Comparison of ENCODE assay signal across 12 mouse cellular contexts in the genomic region with DNA sequence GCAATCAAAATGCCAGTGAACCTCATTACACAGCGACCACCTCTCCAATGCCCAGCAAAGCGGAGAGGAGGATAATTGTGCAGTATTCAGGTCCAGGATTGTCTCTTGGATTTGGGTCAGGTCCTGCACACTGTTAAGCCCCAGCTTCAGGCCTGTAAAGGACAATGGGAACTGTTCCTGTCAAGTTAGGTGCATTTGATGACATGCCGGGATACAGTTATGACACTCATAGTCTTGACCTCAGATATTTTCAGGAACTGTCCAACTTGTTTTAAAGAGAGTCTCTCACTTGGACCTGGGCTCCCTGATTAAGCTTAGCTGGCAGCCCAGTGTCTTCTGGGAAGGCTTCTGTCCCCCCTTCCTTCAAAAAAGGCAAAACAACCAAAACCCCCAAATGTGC. TPM values are rescaled to one million over a fixed set of nuclear protein-coding genes. Genes with fewer than 3 reads are reported as not detected.
DNase-seq lines count a peak whose midpoint lies in the region; ATAC-seq lines count a peak whose summit lies in the region.
"Had no signal": no experiment of that assay in that cellular context is flagged by ENCODE, and none has a peak within 500 bp of the region (broad histone marks: within the 10 kb centered on the region; RNA-seq: fewer than 3 reads in every experiment).

No protein-coding gene starts in this region.

- peaks cover 17% of the 10 kb centered on the region for H3K4me1 ChIP-seq in lung, embryonic 15.5 days
- H3K4me1 ChIP-seq in forebrain, embryonic 16.5 days (replicated peaks; ENCODE audit: control insufficient read depth, insufficient read depth, low read length), result peaks cover 17% of the 10 kb centered on the region
- peaks cover 4% of the 10 kb centered on the region; the same call in 1 of the 2 replicates for H3K4me1 ChIP-seq in limb, embryonic 11.5 days (ENCODE audit: control insufficient read depth, insufficient read depth, low read length)
- H3K4me1 ChIP-seq in stomach, embryonic 15.5 days, result no peaks in the 10 kb centered on the region

- H3K4me2 ChIP-seq in lung, embryonic 15.5 days, result peak overlapping the region; percentile 72
- H3K4me2 ChIP-seq in forebrain, embryonic 16.5 days (ENCODE audit: low read length), result peak overlapping the region; percentile 83; the same call in 1 of the 2 replicates
- H3K4me2 ChIP-seq in limb, embryonic 11.5 days (ENCODE audit: low read depth, severe bottlenecking), result peak overlapping the region; percentile 66
- H3K4me2 ChIP-seq in stomach, embryonic 15.5 days, result peak overlapping the region; percentile 78

- H3K9me3 ChIP-seq in lung, embryonic 15.5 days, result no peaks in the 10 kb centered on the region
- no peaks in the 10 kb centered on the region for H3K9me3 ChIP-seq in forebrain, embryonic 16.5 days (ENCODE audit: control insufficient read depth, low read length)
- H3K9me3 ChIP-seq in limb, embryonic 11.5 days (ENCODE audit: control insufficient read depth, low read length), result no peaks in the 10 kb centered on the region
- H3K9me3 ChIP-seq in stomach, embryonic 15.5 days, result no peaks in the 10 kb centered on the region

- H3K27me3 ChIP-seq in lung, embryonic 15.5 days, result no peaks in the 10 kb centered on the region
- no peaks in the 10 kb centered on the region for H3K27me3 ChIP-seq in forebrain, embryonic 16.5 days (replicated peaks; ENCODE audit: control insufficient read depth, insufficient read depth, low read length)
- no peaks in the 10 kb centered on the region for H3K27me3 ChIP-seq in limb, embryonic 11.5 days (ENCODE audit: control insufficient read depth, insufficient read depth, low read length)
- H3K27me3 ChIP-seq in stomach, embryonic 15.5 days (replicated peaks), result no peaks in the 10 kb centered on the region
- H3K27me3 ChIP-seq: Patski had no signal

- H3K36me3 ChIP-seq in lung, embryonic 15.5 days, result no peaks in the 10 kb centered on the region
- no peaks in the 10 kb centered on the region for H3K36me3 ChIP-seq in forebrain, embryonic 16.5 days (ENCODE audit: control insufficient read depth, insufficient read depth)
- no peaks in the 10 kb centered on the region for H3K36me3 ChIP-seq in limb, embryonic 11.5 days (ENCODE audit: control insufficient read depth, insufficient read depth, low read length)
- H3K36me3 ChIP-seq in stomach, embryonic 15.5 days, result no peaks in the 10 kb centered on the region

- ATAC-seq in lung, embryonic 15.5 days (ENCODE audit: borderline replicate concordance, extremely low read depth, low FRiP score, low TSS enrichment), result no peak
- no peak for ATAC-seq in forebrain, embryonic 16.5 days
- ATAC-seq in limb, embryonic 11.5 days (ENCODE audit: insufficient number of reproducible peaks, low FRiP score, low TSS enrichment, low read depth), result no peak
- ATAC-seq in stomach, embryonic 15.5 days (ENCODE audit: insufficient read depth, low FRiP score, low read depth), result no peak

- H3K4me3 ChIP-seq in lung, embryonic 15.5 days, result peak overlapping the region; percentile 61
- H3K4me3 ChIP-seq in forebrain, embryonic 16.5 days (replicated peaks; ENCODE audit: low read length), result peak overlapping the region; percentile 67
- H3K4me3 ChIP-seq in limb, embryonic 11.5 days (ENCODE audit: low read depth, low read length), result peak overlapping the region; percentile 65
- H3K4me3 ChIP-seq in stomach, embryonic 15.5 days (replicated peaks), result peak overlapping the region; percentile 76; the same call in 1 of the 2 replicates

- 84% methylated on average over 3 of the region's 3 CpGs for WGBS in lung, embryonic 15.5 days
- 74% methylated on average over 3 of the region's 3 CpGs for WGBS in forebrain, embryonic 16.5 days
- WGBS in limb, embryonic 11.5 days, result 97% methylated on average over 3 of the region's 3 CpGs
- 84% methylated on average over 3 of the region's 3 CpGs for WGBS in stomach, embryonic 15.5 days

- H3K27ac ChIP-seq in lung, embryonic 15.5 days, result no peak overlapping the region
- H3K27ac ChIP-seq in forebrain, embryonic 16.5 days (ENCODE audit: low read length), result no peak overlapping the region
- H3K27ac ChIP-seq in limb, embryonic 11.5 days (replicated peaks; ENCODE audit: low read depth, low read length), result no peak overlapping the region
- H3K27ac ChIP-seq in stomach, embryonic 15.5 days, result no peak overlapping the region

- H3K9ac ChIP-seq in lung, embryonic 15.5 days, result no peak overlapping the region
- no peak overlapping the region for H3K9ac ChIP-seq in forebrain, embryonic 16.5 days (replicated peaks; ENCODE audit: low read depth, low read length)
- no peak overlapping the region for H3K9ac ChIP-seq in limb, embryonic 11.5 days (ENCODE audit: low read length)
- H3K9ac ChIP-seq in stomach, embryonic 15.5 days, result no peak overlapping the region

- DNase-seq in lung, postnatal 4 days, result no peak
- no peak for DNase-seq in limb, embryonic 11.5 days (ENCODE audit: low spot score)
- no peak for DNase-seq in spleen, adult 12 weeks (ENCODE audit: low spot score)
- DNase-seq in gastrocnemius, postnatal 10 days, result no peak
- DNase-seq: embryo, embryonic 11 days; kidney, adult 18-20 months; lung, adult 18-20 months; thymus, postnatal 14 days had no signal

RNA-seq across cellular contexts. Expression of a gene that starts 1.1 kb away (rescaled TPM):
- polyA plus RNA-seq in lung, embryonic 15.5 days (2015; fragmentation: Nextera tagmentation; extraction: Ambion mirVana), result 15.8 and 19.4 TPM in 2 replicates
- 11.0 and 14.2 TPM in 2 replicates for polyA plus RNA-seq in forebrain, embryonic 16.5 days (2015; fragmentation: Nextera tagmentation; extraction: Ambion mirVana)
- 12.0 and 14.0 TPM in 2 replicates for polyA plus RNA-seq in limb, embryonic 11.5 days (2014; fragmentation: Nextera tagmentation; extraction: Ambion mirVana)
- polyA plus RNA-seq in stomach, embryonic 15.5 days (2015; fragmentation: Nextera tagmentation; extraction: Ambion mirVana), result 12.3 and 14.0 TPM in 2 replicates
- total RNA-seq in gastrocnemius, postnatal 10 days (2021), result 10 to 100 TPM in 1 of 2 experiments, 1 to 10 TPM in 1; 8.6 to 10.7 TPM
